Mouse (Mus musculus): Measurements from ENCODE around the gene Tprgl.

DNA sequence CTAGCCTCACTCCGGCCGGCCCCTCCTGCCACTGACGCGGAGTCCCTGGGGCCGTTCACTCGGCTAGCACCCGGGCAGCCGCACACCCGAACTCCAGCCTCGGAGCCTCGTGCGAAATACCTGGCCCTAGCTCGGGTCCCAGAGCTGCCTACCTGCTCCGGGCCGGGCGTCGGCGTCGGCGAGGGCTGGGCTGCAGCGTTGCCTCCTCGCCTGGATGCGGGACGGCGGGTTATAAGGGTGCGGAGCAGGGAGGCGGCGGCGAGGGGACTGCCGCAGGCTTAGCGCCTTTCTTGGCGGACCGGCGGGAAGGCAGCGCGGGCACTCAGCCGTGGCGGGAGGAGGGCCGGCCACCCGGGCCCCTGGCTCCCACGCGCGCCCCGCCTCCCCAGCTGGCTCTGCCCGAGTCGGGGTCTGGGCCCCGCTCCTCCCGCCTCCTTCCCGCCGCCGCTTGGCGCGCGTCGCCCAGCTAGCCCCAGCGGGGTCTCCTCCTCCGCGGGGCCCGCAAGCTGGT, 20.7 kb downstream of the Tprgl start:
- TF ChIP-seq POLR2A (IDR thresholded peaks at IDR 0.05; ENCODE audit: borderline replicate concordance, control insufficient read depth, low read depth, low read length) (no peak), CTCF (IDR thresholded peaks at IDR 0.05; ENCODE audit: control insufficient read depth, insufficient read depth, low read length) (no peak)
